Mouse (Mus musculus): ENCODE measurements around the gene Litaf. TPM values are rescaled to one million over a fixed set of nuclear protein-coding genes. Genes with fewer than 3 reads are reported as not detected.
"Not testable (repeated sequence)": the region's sequence is repeated elsewhere in the genome, so short reads cannot be mapped to it uniquely, and the experiment has no call there.

Gene Litaf
- polyA plus RNA-seq, 1 experiment from 2014 or later, result 26.1 TPM

GRCm38 (mm10) chr16:10967013-10967412 is 98.9 kb downstream of the Litaf start:
- 66% methylated on average over 6 of the region's 6 CpGs for WGBS
- H3K4me3 ChIP-seq (replicated peaks), result no peak overlapping the region
- H3K4me2 ChIP-seq, result no peak overlapping the region
- H3K9ac ChIP-seq (replicated peaks), result no peak overlapping the region
- no peaks in the 10 kb centered on the region for H3K4me1 ChIP-seq
- no peaks in the 10 kb centered on the region for H3K27me3 ChIP-seq (replicated peaks)
- H3K27ac ChIP-seq (replicated peaks), result no peak overlapping the region
- no peaks in the 10 kb centered on the region for H3K36me3 ChIP-seq
- ATAC-seq (ENCODE audit: low FRiP score), result no peak
- no peaks in the 10 kb centered on the region for H3K9me3 ChIP-seq (replicated peaks)

GRCm38 (mm10) chr16:10965034-10965433 is 100.9 kb downstream of the Litaf start:
- Histone ChIP-seq H3K9me3 (replicated peaks) (no peaks in the 10 kb centered on the region), H3K9ac (replicated peaks) (no peak overlapping the region), H3K4me1 (no peaks in the 10 kb centered on the region), H3K36me3 (no peaks in the 10 kb centered on the region), H3K27ac (replicated peaks) (no peak overlapping the region), H3K27me3 (replicated peaks) (no peaks in the 10 kb centered on the region), H3K4me3 (replicated peaks) (no peak overlapping the region), H3K4me2 (no peak overlapping the region)
- 85% methylated on average over 2 of the region's 2 CpGs for WGBS
- ATAC-seq (ENCODE audit: low FRiP score), result no peak

GRCm38 (mm10) chr16:10960916-10961315 is 105.0 kb downstream of the Litaf start:
- H3K9ac ChIP-seq (replicated peaks), result no peak overlapping the region
- no peak overlapping the region for H3K27ac ChIP-seq (replicated peaks)
- 96% methylated on average over 10 of the region's 10 CpGs for WGBS

GRCm38 (mm10) chr16:10958763-10959440 is 107.1 kb downstream of the Litaf start:
- peaks cover 8% of the 10 kb centered on the region for H3K4me1 ChIP-seq
- no peak for ATAC-seq (ENCODE audit: low FRiP score)
- WGBS, result 50% methylated on average over 7 of the region's 7 CpGs
- H3K9ac ChIP-seq (replicated peaks), result no peak overlapping the region
- H3K4me3 ChIP-seq (replicated peaks), result no peak overlapping the region
- no peaks in the 10 kb centered on the region for H3K9me3 ChIP-seq (replicated peaks)
- no peaks in the 10 kb centered on the region for H3K27me3 ChIP-seq (replicated peaks)
- H3K4me2 ChIP-seq, result no peak overlapping the region
- no peaks in the 10 kb centered on the region for H3K36me3 ChIP-seq
- H3K27ac ChIP-seq (replicated peaks), result no peak overlapping the region

More at GRCm38 (mm10) chr16:10960916-10961315, 105.0 kb downstream of the Litaf start:
- no peak overlapping the region for H3K4me2 ChIP-seq
- no peak overlapping the region for H3K4me3 ChIP-seq (replicated peaks)
- no peaks in the 10 kb centered on the region for H3K27me3 ChIP-seq (replicated peaks)
- no peaks in the 10 kb centered on the region for H3K9me3 ChIP-seq (replicated peaks)
- H3K4me1 ChIP-seq, result peaks cover 8% of the 10 kb centered on the region
- H3K36me3 ChIP-seq, result no peaks in the 10 kb centered on the region
- no peak for ATAC-seq (ENCODE audit: low FRiP score)

- not testable (repeated sequence) for H3K4me2 ChIP-seq; ATAC-seq (ENCODE audit: low FRiP score); H3K9me3 ChIP-seq (replicated peaks); H3K4me3 ChIP-seq (replicated peaks); H3K36me3 ChIP-seq; H3K9ac ChIP-seq (replicated peaks); H3K27ac ChIP-seq (replicated peaks); H3K4me1 ChIP-seq; H3K27me3 ChIP-seq (replicated peaks)
- 93% methylated on average over 12 of the region's 12 CpGs for WGBS
These were observed 107.7 kb downstream of the Litaf start for GRCm38 (mm10) chr16:10958307-10958706.

GRCm38 (mm10) chr16:10957794-10958193 is 108.2 kb downstream of the Litaf start:
- Histone ChIP-seq H3K27ac (replicated peaks) (no peak overlapping the region), H3K9me3 (replicated peaks) (no peaks in the 10 kb centered on the region), H3K9ac (replicated peaks) (no peak overlapping the region), H3K36me3 (no peaks in the 10 kb centered on the region), H3K4me2 (no peak overlapping the region), H3K4me1 (peaks cover 8% of the 10 kb centered on the region), H3K27me3 (replicated peaks) (no peaks in the 10 kb centered on the region), H3K4me3 (replicated peaks) (no peak overlapping the region)
- no peak for ATAC-seq (ENCODE audit: low FRiP score)
- WGBS, result 86% methylated on average over 3 of the region's 3 CpGs

- peak; percentile 45 for ATAC-seq (ENCODE audit: low FRiP score)
- Histone ChIP-seq H3K27ac (replicated peaks) (peak overlapping the region; percentile 10; the same call in 1 of the 2 replicates), H3K4me1 (peaks cover 8% of the 10 kb centered on the region), H3K9ac (replicated peaks) (no peak overlapping the region), H3K9me3 (replicated peaks) (no peaks in the 10 kb centered on the region), H3K4me3 (replicated peaks) (no peak overlapping the region), H3K4me2 (no peak overlapping the region), H3K36me3 (no peaks in the 10 kb centered on the region), H3K27me3 (replicated peaks) (no peaks in the 10 kb centered on the region)
- 62% methylated on average over 8 of the region's 8 CpGs for WGBS
These were observed 108.8 kb downstream of the Litaf start for GRCm38 (mm10) chr16:10956938-10957685.

GRCm38 (mm10) chr16:10955078-10955477 is 110.9 kb downstream of the Litaf start:
- no peak overlapping the region for H3K27ac ChIP-seq (replicated peaks)
- H3K4me1 ChIP-seq, result peaks cover 8% of the 10 kb centered on the region
- H3K4me2 ChIP-seq, result no peak overlapping the region
- no peaks in the 10 kb centered on the region for H3K9me3 ChIP-seq (replicated peaks)
- no peak for ATAC-seq (ENCODE audit: low FRiP score)
- H3K27me3 ChIP-seq (replicated peaks), result no peaks in the 10 kb centered on the region
- no peak overlapping the region for H3K4me3 ChIP-seq (replicated peaks)
- no peak overlapping the region for H3K9ac ChIP-seq (replicated peaks)
- WGBS, result 90% methylated on average over 4 of the region's 4 CpGs
- no peaks in the 10 kb centered on the region for H3K36me3 ChIP-seq

GRCm38 (mm10) chr16:10952881-10953280 is 113.1 kb downstream of the Litaf start:
- no peak overlapping the region for H3K4me3 ChIP-seq (replicated peaks)
- no peak overlapping the region for H3K27ac ChIP-seq (replicated peaks)
- no peaks in the 10 kb centered on the region for H3K36me3 ChIP-seq
- no peaks in the 10 kb centered on the region for H3K9me3 ChIP-seq (replicated peaks)
- WGBS, result 94% methylated on average over 3 of the region's 3 CpGs
- ATAC-seq (ENCODE audit: low FRiP score), result no peak
- H3K9ac ChIP-seq (replicated peaks), result no peak overlapping the region
- H3K4me1 ChIP-seq, result peaks cover 8% of the 10 kb centered on the region
- no peak overlapping the region for H3K4me2 ChIP-seq
- no peaks in the 10 kb centered on the region for H3K27me3 ChIP-seq (replicated peaks)

GRCm38 (mm10) chr16:10952071-10952470 is 113.9 kb downstream of the Litaf start:
- H3K4me2 ChIP-seq, result no peak overlapping the region
- H3K36me3 ChIP-seq, result no peaks in the 10 kb centered on the region
- ATAC-seq (ENCODE audit: low FRiP score), result no peak
- no peaks in the 10 kb centered on the region for H3K9me3 ChIP-seq (replicated peaks)
- no peaks in the 10 kb centered on the region for H3K27me3 ChIP-seq (replicated peaks)
- no peak overlapping the region for H3K4me3 ChIP-seq (replicated peaks)
- no peak overlapping the region for H3K9ac ChIP-seq (replicated peaks)
- no peak overlapping the region for H3K27ac ChIP-seq (replicated peaks)
- WGBS, result 51% methylated on average over 2 of the region's 2 CpGs
- H3K4me1 ChIP-seq, result peaks cover 3% of the 10 kb centered on the region; the same call in 1 of the 2 replicates

- no peaks in the 10 kb centered on the region for H3K36me3 ChIP-seq
- no peak for ATAC-seq (ENCODE audit: low FRiP score)
- no peaks in the 10 kb centered on the region for H3K4me1 ChIP-seq
- no peaks in the 10 kb centered on the region for H3K9me3 ChIP-seq (replicated peaks)
- H3K27ac ChIP-seq (replicated peaks), result no peak overlapping the region
- H3K4me3 ChIP-seq (replicated peaks), result no peak overlapping the region
- H3K27me3 ChIP-seq (replicated peaks), result no peaks in the 10 kb centered on the region
- H3K4me2 ChIP-seq, result no peak overlapping the region
- no peak overlapping the region for H3K9ac ChIP-seq (replicated peaks)
- WGBS, result 10% methylated on average over 3 of the region's 3 CpGs
These were observed 114.4 kb downstream of the Litaf start for GRCm38 (mm10) chr16:10951581-10951980.

GRCm38 (mm10) chr16:10950539-10950938 is 115.4 kb downstream of the Litaf start:
- Histone ChIP-seq H3K9me3 (replicated peaks) (no peaks in the 10 kb centered on the region), H3K36me3 (no peaks in the 10 kb centered on the region), H3K4me2 (no peak overlapping the region), H3K27me3 (replicated peaks) (no peaks in the 10 kb centered on the region), H3K4me3 (replicated peaks) (no peak overlapping the region), H3K27ac (replicated peaks) (no peak overlapping the region), H3K4me1 (no peaks in the 10 kb centered on the region), H3K9ac (replicated peaks) (no peak overlapping the region)
- 82% methylated on average over 9 of the region's 9 CpGs for WGBS
- no peak for ATAC-seq (ENCODE audit: low FRiP score)
